Mouse (Mus musculus) CH12.LX (cell line): ENCODE data around the gene Ascl1.

ENCODE experiments used
- CTCF ChIP-seq, 2 experiments: IDR thresholded peaks in 1 of 2; conservative IDR thresholded peaks in 1 of 2; 2 replicates each; pipeline ENCODE4 v1.5.1; 2011 to 2012; ENCODE audit warnings: low read depth in 2 of 2, low read length in 2 of 2, improper control_type of control experiment in 1 of 2, inconsistent platforms in 1 of 2, mild to moderate bottlenecking in 1 of 2, moderate library complexity in 1 of 2
- ELF1 ChIP-seq: IDR thresholded peaks from 2 replicates; pipeline ENCODE4 v1.6.1; 2014; ENCODE audit warnings: low read depth, mild to moderate bottlenecking, inconsistent platforms, low read length, improper control_type of control experiment
- EP300 ChIP-seq: IDR thresholded peaks from 2 replicates; pipeline ENCODE4 v1.6.1; 2011; ENCODE audit warnings: low read length, improper control_type of control experiment
- MAX ChIP-seq: IDR thresholded peaks from 2 replicates; pipeline ENCODE4 v1.6.1; 2011; ENCODE audit warnings: low read length, improper control_type of control experiment
- MEF2A ChIP-seq: IDR thresholded peaks from 2 replicates; pipeline ENCODE4 v1.6.1; 2014; ENCODE audit warnings: low read depth, mild to moderate bottlenecking, inconsistent platforms, low read length, improper control_type of control experiment, borderline replicate concordance
- NRF1 ChIP-seq: IDR thresholded peaks from 2 replicates; pipeline ENCODE4 v1.6.1; 2014; ENCODE audit warnings: low read depth, mild to moderate bottlenecking, inconsistent platforms, low read length, improper control_type of control experiment, moderate library complexity
- POLR2A ChIP-seq: IDR thresholded peaks from 2 replicates; pipeline ENCODE4 v1.6.1; 2011; ENCODE audit warnings: low read depth, mild to moderate bottlenecking, improper control_type of control experiment, low read length
- SIN3A ChIP-seq: IDR thresholded peaks from 2 replicates; pipeline ENCODE4 v1.6.1; 2012; ENCODE audit warnings: low read length, improper control_type of control experiment, inconsistent platforms
- TBP ChIP-seq: conservative IDR thresholded peaks from 2 replicates; pipeline ENCODE4 v1.6.1; 2011; ENCODE audit warnings: low read depth, low read length, improper control_type of control experiment
- USF1 ChIP-seq: IDR thresholded peaks from 2 replicates; pipeline ENCODE4 v1.6.1; 2014; ENCODE audit warnings: low read depth, mild to moderate bottlenecking, inconsistent platforms, low read length, improper control_type of control experiment
- ZKSCAN1 ChIP-seq: IDR thresholded peaks from 2 replicates; pipeline ENCODE4 v1.6.1; 2012; ENCODE audit warnings: low read depth, inconsistent platforms, low read length, improper control_type of control experiment, borderline replicate concordance
- ZMIZ1 ChIP-seq: IDR thresholded peaks from 2 replicates; pipeline ENCODE4 v1.6.1; 2012; ENCODE audit warnings: low read depth, mild to moderate bottlenecking, inconsistent platforms, low read length, improper control_type of control experiment

- TF ChIP-seq ZKSCAN1 (no peak), TBP (no peak), MAX (no peak), CTCF (conservative IDR thresholded peaks at IDR 0.05 in 1 of 2, IDR thresholded peaks at IDR 0.05 in 1 of 2; ENCODE audit: low read depth in 2 of 2, low read length in 2 of 2) (no peak), POLR2A (no peak), USF1 (no peak), SIN3A (no peak), EP300 (no peak), NRF1 (no peak), MEF2A (no peak), ZMIZ1 (no peak), ELF1 (no peak)
Measured at GRCm38 (mm10) chr10:87491485-87492040, 1.9 kb downstream of the Ascl1 start.
